In genomic region chr11:62047817-62048640, GRCm38 (mm10) we compare ENCODE assay signal across 8 mouse cellular contexts.
DNase-seq lines count a peak whose midpoint lies in the region; ATAC-seq lines count a peak whose summit lies in the region.

No protein-coding gene starts in this region.

- H3K4me3 ChIP-seq in hindbrain, embryonic 10.5 days: no peak overlapping the region
- H3K4me3 ChIP-seq in hindbrain, embryonic 12.5 days: no peak overlapping the region

- no peaks in the 10 kb centered on the region for H3K36me3 ChIP-seq in hindbrain, embryonic 10.5 days
- no peaks in the 10 kb centered on the region for H3K36me3 ChIP-seq in hindbrain, embryonic 12.5 days

- peaks cover 10% of the 10 kb centered on the region for H3K4me1 ChIP-seq in hindbrain, embryonic 10.5 days (replicated peaks)
- no peaks in the 10 kb centered on the region for H3K4me1 ChIP-seq in hindbrain, embryonic 12.5 days

- WGBS in hindbrain, embryonic 10.5 days: 45% methylated on average over 9 of the region's 9 CpGs
- WGBS in hindbrain, embryonic 12.5 days: 36% methylated on average over 9 of the region's 9 CpGs

- DNase-seq in hindbrain, embryonic 10.5 days (ENCODE audit: low spot score): peak; percentile 71
- peak; percentile 21 for DNase-seq in adrenal gland, adult 8-10 months
- DNase-seq in embryo, embryonic 10.5 days (ENCODE audit: low spot score): peak; percentile 91
- DNase-seq in layer of hippocampus, adult 8-10 months (ENCODE audit: low spot score in 2 of 2): peak; percentile 51 to 71
- DNase-seq in spleen, postnatal 4 days (ENCODE audit: low spot score in 2 of 2): peak; percentile 50 to 77

- H3K9me3 ChIP-seq in hindbrain, embryonic 10.5 days: no peaks in the 10 kb centered on the region
- no peaks in the 10 kb centered on the region for H3K9me3 ChIP-seq in hindbrain, embryonic 12.5 days (replicated peaks)

- no peak overlapping the region for H3K27ac ChIP-seq in hindbrain, embryonic 10.5 days
- H3K27ac ChIP-seq in hindbrain, embryonic 12.5 days: no peak overlapping the region

- H3K27me3 ChIP-seq in hindbrain, embryonic 10.5 days (ENCODE audit: insufficient read depth, poor library complexity, severe bottlenecking): peaks cover 16% of the 10 kb centered on the region; the same call in 1 of the 2 replicates
- H3K27me3 ChIP-seq in hindbrain, embryonic 12.5 days: no peaks in the 10 kb centered on the region

- H3K4me2 ChIP-seq in hindbrain, embryonic 12.5 days (replicated peaks): no peak overlapping the region

- no peak overlapping the region for H3K9ac ChIP-seq in hindbrain, embryonic 12.5 days

- ATAC-seq in hindbrain, embryonic 12.5 days (ENCODE audit: low FRiP score): no peak
- ATAC-seq in granulocyte monocyte progenitor cell, adult 5-6 weeks (replicated peaks; ENCODE audit: poor library complexity, severe bottlenecking): peak; percentile 55
- ATAC-seq in megakaryocyte progenitor cell, adult 5-6 weeks (replicated peaks; ENCODE audit: poor library complexity): peak; percentile 82

Comparison
In these comparisons a context has a peak if more than half of its experiments do, and no peak if none do; other contexts are left out.
1. DNase-seq: peak in every context shown above with its lines; median percentile 91 in embryo, embryonic 10.5 days; 71 in hindbrain, embryonic 10.5 days; 64 in spleen, postnatal 4 days; 61 in layer of hippocampus, adult 8-10 months; 21 in adrenal gland, adult 8-10 months.